In the genomic region with DNA sequence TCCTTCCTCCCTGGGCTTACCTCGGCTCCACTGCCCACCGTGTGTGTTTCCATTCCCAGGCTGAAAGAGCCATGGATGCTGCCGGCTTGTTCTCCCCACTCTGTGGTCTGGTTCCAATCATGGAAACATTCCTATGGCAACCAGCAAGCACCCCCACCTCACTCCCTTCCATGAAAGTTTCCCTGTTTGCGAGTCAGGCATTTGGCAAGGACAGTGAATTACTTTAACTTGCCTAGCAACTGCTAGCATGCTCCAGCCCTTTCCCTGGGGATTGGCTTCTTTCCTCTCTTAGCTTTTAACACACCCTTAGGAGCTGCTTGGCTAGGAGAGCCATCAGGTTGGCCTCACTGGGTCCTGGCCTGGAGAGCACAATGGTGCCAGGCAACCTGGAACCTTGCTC, we compare ENCODE assay signal across 9 mouse cellular contexts.
DNase-seq lines count a peak whose midpoint lies in the region; ATAC-seq and TF ChIP-seq lines count a peak whose summit lies in the region.
"Had no signal": no experiment of that assay in that cellular context is flagged by ENCODE, and none has a peak within 500 bp of the region (broad histone marks: within the 10 kb centered on the region; RNA-seq: fewer than 3 reads in every experiment).

No protein-coding gene starts in this region.

- DNase-seq in heart, adult 9 months (ENCODE audit: low spot score in 2 of 2) = no peak
- DNase-seq in embryonic facial prominence, embryonic 14.5 days (ENCODE audit: low spot score) = peak; percentile 89
- peak; percentile 57 to 79 for DNase-seq in layer of hippocampus, adult 18-20 months (ENCODE audit: low spot score in 2 of 2)
- DNase-seq in kidney, postnatal 4 days = no peak
- DNase-seq in cerebellum, adult 11 months = no peak
- DNase-seq in lung, adult 2 months = no peak

- peaks cover 71% of the 10 kb centered on the region for H3K4me1 ChIP-seq in heart, embryonic 13.5 days
- H3K4me1 ChIP-seq in embryonic facial prominence, embryonic 14.5 days (ENCODE audit: control insufficient read depth, insufficient read depth, low read length) = peaks cover 26% of the 10 kb centered on the region
- H3K4me1 ChIP-seq in neural tube, embryonic 14.5 days (ENCODE audit: control insufficient read depth, insufficient read depth, low read length) = peaks cover 11% of the 10 kb centered on the region; the same call in 1 of the 2 replicates
- no peaks in the 10 kb centered on the region for H3K4me1 ChIP-seq in lung, adult 2 months (ENCODE audit: control insufficient read depth, insufficient read depth, low read length)

- H3K27ac ChIP-seq in heart, embryonic 13.5 days (replicated peaks) = peak overlapping the region; percentile 73
- 0 out of 2 replicates have a peak overlapping the region, but pooled peaks have one; percentile 40 for H3K27ac ChIP-seq in embryonic facial prominence, embryonic 14.5 days (replicated peaks; ENCODE audit: low read depth, low read length)
- no peak overlapping the region for H3K27ac ChIP-seq in neural tube, embryonic 14.5 days (ENCODE audit: low read depth, low read length)
- H3K27ac ChIP-seq: midbrain, embryonic 12.5 days had no signal

- H3K9ac ChIP-seq in heart, embryonic 13.5 days = 0 out of 2 replicates have a peak overlapping the region, but pooled peaks have one; percentile 44
- H3K9ac ChIP-seq in embryonic facial prominence, embryonic 14.5 days (ENCODE audit: low read depth, low read length) = 0 out of 2 replicates have a peak overlapping the region, but pooled peaks have one; percentile 5
- no peak overlapping the region for H3K9ac ChIP-seq in neural tube, embryonic 14.5 days (replicated peaks; ENCODE audit: low read depth, low read length)
- H3K9ac ChIP-seq: midbrain, embryonic 12.5 days had no signal

- TF ChIP-seq POLR2A in lung, adult 2 months (IDR thresholded peaks at IDR 0.05; ENCODE audit: borderline replicate concordance, extremely low read depth, low read depth, low read length) = no peak

- peaks cover 10% of the 10 kb centered on the region; the same call in 1 of the 2 replicates for H3K36me3 ChIP-seq in heart, embryonic 13.5 days
- no peaks in the 10 kb centered on the region for H3K36me3 ChIP-seq in embryonic facial prominence, embryonic 14.5 days (ENCODE audit: control insufficient read depth, insufficient read depth, low read length)
- H3K36me3 ChIP-seq in neural tube, embryonic 14.5 days (ENCODE audit: control insufficient read depth, insufficient read depth, low read length) = no peaks in the 10 kb centered on the region
- H3K36me3 ChIP-seq: midbrain, embryonic 12.5 days had no signal

- H3K27me3 ChIP-seq in heart, embryonic 13.5 days (replicated peaks) = no peaks in the 10 kb centered on the region
- H3K27me3 ChIP-seq in embryonic facial prominence, embryonic 14.5 days (replicated peaks; ENCODE audit: control insufficient read depth, insufficient read depth, low read length) = no peaks in the 10 kb centered on the region
- no peaks in the 10 kb centered on the region for H3K27me3 ChIP-seq in neural tube, embryonic 14.5 days (ENCODE audit: control insufficient read depth, insufficient read depth, low read length)
- H3K27me3 ChIP-seq: midbrain, embryonic 12.5 days had no signal

- H3K9me3 ChIP-seq in heart, embryonic 13.5 days = peaks cover 8% of the 10 kb centered on the region; the same call in 1 of the 2 replicates
- 0 out of 2 replicates have a peak, but pooled peaks cover 5% of the 10 kb centered on the region for H3K9me3 ChIP-seq in embryonic facial prominence, embryonic 14.5 days (ENCODE audit: control insufficient read depth, low read length)
- H3K9me3 ChIP-seq in neural tube, embryonic 14.5 days (ENCODE audit: control insufficient read depth, low read length) = no peaks in the 10 kb centered on the region
- H3K9me3 ChIP-seq: midbrain, embryonic 12.5 days had no signal

- TF ChIP-seq CTCF in lung, adult 2 months (IDR thresholded peaks at IDR 0.05; ENCODE audit: insufficient read depth, low read length) = no peak

- 26% methylated on average over 4 of the region's 4 CpGs for WGBS in heart, embryonic 13.5 days
- 31% methylated on average over 4 of the region's 4 CpGs for WGBS in embryonic facial prominence, embryonic 14.5 days
- WGBS in neural tube, embryonic 14.5 days = 68% methylated on average over 4 of the region's 4 CpGs
- 74% methylated on average over 4 of the region's 4 CpGs for WGBS in lung, adult 2 months

- H3K4me2 ChIP-seq in heart, embryonic 13.5 days = peak overlapping the region; percentile 18; the same call in 1 of the 2 replicates
- no peak overlapping the region for H3K4me2 ChIP-seq in embryonic facial prominence, embryonic 14.5 days (ENCODE audit: low read depth, low read length)
- H3K4me2 ChIP-seq in neural tube, embryonic 14.5 days (ENCODE audit: low read depth, low read length) = no peak overlapping the region
- H3K4me2 ChIP-seq: midbrain, embryonic 12.5 days had no signal

- H3K4me3 ChIP-seq in heart, embryonic 13.5 days = no peak overlapping the region
- no peak overlapping the region for H3K4me3 ChIP-seq in embryonic facial prominence, embryonic 14.5 days (ENCODE audit: low read depth, low read length)
- no peak overlapping the region for H3K4me3 ChIP-seq in neural tube, embryonic 14.5 days (ENCODE audit: low read depth, low read length)
- no peak overlapping the region for H3K4me3 ChIP-seq in lung, adult 2 months (replicated peaks; ENCODE audit: extremely low read depth, low read depth, low read length)
- H3K4me3 ChIP-seq: midbrain, embryonic 12.5 days had no signal

- ATAC-seq in heart, embryonic 13.5 days (ENCODE audit: extremely low read depth, insufficient number of reproducible peaks, low FRiP score, low TSS enrichment) = no peak
- ATAC-seq in embryonic facial prominence, embryonic 14.5 days (ENCODE audit: low read depth) = peak; percentile 87
- ATAC-seq in neural tube, embryonic 14.5 days (ENCODE audit: low read depth) = peak; percentile 68; the same call in 1 of the 2 replicates

Comparison
In these comparisons a context has a peak if more than half of its experiments do, and no peak if none do; other contexts are left out.
1. DNase-seq: peak in embryonic facial prominence, embryonic 14.5 days (single experiment) and layer of hippocampus, adult 18-20 months (2 of 2); none in heart, adult 9 months (0 of 2), kidney, postnatal 4 days (0 of 2), cerebellum, adult 11 months (single experiment) and lung, adult 2 months (single experiment).